Mouse (Mus musculus): ENCODE measurements around the gene Prmt7.

Gene Prmt7

GRCm38 (mm10) chr8:106273468-106273867, 62.7 kb downstream of the Prmt7 start:
- in situ Hi-C loops (cut with MboI; ENCODE audit: low pct_unique_long_range_greater_than_20kb in 1 of 2, low sequenced_read_pairs in 2 of 2, unreplicated experiment in 1 of 2), result no loop called here

- in situ Hi-C loops (cut with MboI; ENCODE audit: low pct_unique_long_range_greater_than_20kb in 1 of 2, low sequenced_read_pairs in 2 of 2, unreplicated experiment in 1 of 2), result no loop called here
These were observed 66.1 kb downstream of the Prmt7 start for GRCm38 (mm10) chr8:106276709-106277317.

GRCm38 (mm10) chr8:106278367-106279042, 67.8 kb downstream of the Prmt7 start:
- in situ Hi-C loops (cut with MboI; ENCODE audit: low pct_unique_long_range_greater_than_20kb in 1 of 2, low sequenced_read_pairs in 2 of 2, unreplicated experiment in 1 of 2), result no loop called here

GRCm38 (mm10) chr8:106280154-106280553, 69.4 kb downstream of the Prmt7 start:
- in situ Hi-C loops (cut with MboI; ENCODE audit: low pct_unique_long_range_greater_than_20kb in 1 of 2, low sequenced_read_pairs in 2 of 2, unreplicated experiment in 1 of 2), result no loop called here

GRCm38 (mm10) chr8:106280844-106281243, 70.1 kb downstream of the Prmt7 start:
- in situ Hi-C loops (cut with MboI; ENCODE audit: low pct_unique_long_range_greater_than_20kb in 1 of 2, low sequenced_read_pairs in 2 of 2, unreplicated experiment in 1 of 2), result no loop called here

GRCm38 (mm10) chr8:106287445-106287844, 76.7 kb downstream of the Prmt7 start:
- in situ Hi-C loops (cut with MboI; ENCODE audit: low pct_unique_long_range_greater_than_20kb in 1 of 2, low sequenced_read_pairs in 2 of 2, unreplicated experiment in 1 of 2), result no loop called here

- in situ Hi-C loops (cut with MboI; ENCODE audit: low pct_unique_long_range_greater_than_20kb in 1 of 2, low sequenced_read_pairs in 2 of 2, unreplicated experiment in 1 of 2), result no loop called here
These were observed 78.0 kb downstream of the Prmt7 start for GRCm38 (mm10) chr8:106288732-106289131.

- in situ Hi-C loops (cut with MboI; ENCODE audit: low pct_unique_long_range_greater_than_20kb in 1 of 2, low sequenced_read_pairs in 2 of 2, unreplicated experiment in 1 of 2), result no loop called here
These were observed 78.7 kb downstream of the Prmt7 start for GRCm38 (mm10) chr8:106289464-106289863.

- in situ Hi-C loops (cut with MboI; ENCODE audit: low pct_unique_long_range_greater_than_20kb in 1 of 2, low sequenced_read_pairs in 2 of 2, unreplicated experiment in 1 of 2), result no loop called here
These were observed 82.0 kb downstream of the Prmt7 start for GRCm38 (mm10) chr8:106292484-106293396.

GRCm38 (mm10) chr8:106298261-106298660, 87.5 kb downstream of the Prmt7 start:
- in situ Hi-C loops (cut with MboI; ENCODE audit: low pct_unique_long_range_greater_than_20kb in 1 of 2, low sequenced_read_pairs in 2 of 2, unreplicated experiment in 1 of 2), result no loop called here

- in situ Hi-C loops (cut with MboI; ENCODE audit: low pct_unique_long_range_greater_than_20kb in 1 of 2, low sequenced_read_pairs in 2 of 2, unreplicated experiment in 1 of 2), result no loop called here
These were observed 88.1 kb downstream of the Prmt7 start for GRCm38 (mm10) chr8:106298846-106299245.

- in situ Hi-C loops (cut with MboI; ENCODE audit: low pct_unique_long_range_greater_than_20kb in 1 of 2, low sequenced_read_pairs in 2 of 2, unreplicated experiment in 1 of 2), result no loop called here
These were observed 89.0 kb downstream of the Prmt7 start for GRCm38 (mm10) chr8:106299686-106300085.

GRCm38 (mm10) chr8:106300739-106301715, 90.3 kb downstream of the Prmt7 start:
- in situ Hi-C loops (cut with MboI; ENCODE audit: low pct_unique_long_range_greater_than_20kb in 1 of 2, low sequenced_read_pairs in 2 of 2, unreplicated experiment in 1 of 2), result no loop called here
